Mouse (Mus musculus) intestine, embryonic 15.5 days (tissue): ENCODE results near the gene Mrpl55. TPM values are rescaled to one million over a fixed set of nuclear protein-coding genes. Genes with fewer than 3 reads are reported as not detected.

Experiments
- ATAC-seq: fragments of 200-750 bp; cut with Nextera tagmentation; 2 replicates; pipeline ENCODE4 v1.8.0; 2017; ENCODE audit warnings: moderate TSS enrichment, moderate library complexity
- H3K27ac ChIP-seq: fragments of 300-500 bp; sonication (generic); 2 replicates; pipeline ENCODE4 v1.5.1; 2015; ENCODE audit warnings: mild to moderate bottlenecking, inconsistent platforms
- H3K27me3 ChIP-seq: fragments of 300-500 bp; sonication (generic); replicated peaks from 2 replicates; pipeline ENCODE4 v1.6.1; 2015; ENCODE audit warnings: inconsistent platforms
- H3K36me3 ChIP-seq: fragments of 300-500 bp; sonication (generic); 2 replicates; pipeline ENCODE4 v1.6.1; 2015; ENCODE audit warnings: inconsistent platforms
- H3K4me1 ChIP-seq: fragments of 300-500 bp; sonication (generic); replicated peaks from 2 replicates; pipeline ENCODE4 v1.6.1; 2015; ENCODE audit warnings: inconsistent platforms
- H3K4me2 ChIP-seq: fragments of 300-500 bp; sonication (generic); replicated peaks from 2 replicates; pipeline ENCODE4 v1.6.1; 2015; ENCODE audit warnings: mild to moderate bottlenecking, inconsistent platforms
- H3K4me3 ChIP-seq: fragments of 300-500 bp; sonication (generic); replicated peaks from 2 replicates; pipeline ENCODE4 v1.5.1; 2015; ENCODE audit warnings: inconsistent platforms
- H3K9ac ChIP-seq: fragments of 300-500 bp; sonication (generic); 2 replicates; pipeline ENCODE4 v1.6.1; 2015; ENCODE audit warnings: inconsistent platforms
- H3K9me3 ChIP-seq: fragments of 300-500 bp; sonication (generic); 2 replicates; pipeline ENCODE4 v1.6.1; 2016; ENCODE audit warnings: inconsistent platforms
- WGBS: fragments of 180-500 bp; shearing (Covaris S2); methylation state at CpG from one replicate; pipeline ENCODE4 v1.1.7; 2015; 5-methylcytosine and 5-hydroxymethylcytosine counted together
- polyA plus RNA-seq: library from polyadenylated mRNA; unstranded; fragments of >200 nt; fragmentation: Nextera tagmentation; extraction: Ambion mirVana; gene quantifications from 2 replicates; pipeline ENCODE4 v1.2.1, GENCODE M21; 2015

The Mrpl55 gene
- polyA plus RNA-seq, 1 experiment from 2014 or later = 101 TPM

- H3K4me3 ChIP-seq = no peak overlapping the region
- no peak overlapping the region for H3K27ac ChIP-seq
- no peaks in the 10 kb centered on the region for H3K27me3 ChIP-seq
- H3K9ac ChIP-seq = no peak overlapping the region
- WGBS = 70% methylated on average over 4 of the region's 4 CpGs
- 0 out of 2 replicates have a peak overlapping the region, but pooled peaks have one; percentile 15 for H3K4me2 ChIP-seq
- peaks cover 59% of the 10 kb centered on the region for H3K4me1 ChIP-seq
- H3K9me3 ChIP-seq = no peaks in the 10 kb centered on the region
- no peak for ATAC-seq
- H3K36me3 ChIP-seq = no peaks in the 10 kb centered on the region
Measured at GRCm38 (mm10) chr11:59222306-59222705, 20.0 kb downstream of the Mrpl55 start.

- no peaks in the 10 kb centered on the region for H3K36me3 ChIP-seq
- H3K4me2 ChIP-seq = no peak overlapping the region
- 83% methylated on average over 3 of the region's 3 CpGs for WGBS
- no peak overlapping the region for H3K27ac ChIP-seq
- H3K4me1 ChIP-seq = peaks cover 53% of the 10 kb centered on the region
- ATAC-seq = no peak
- no peaks in the 10 kb centered on the region for H3K27me3 ChIP-seq
- H3K9ac ChIP-seq = no peak overlapping the region
- H3K9me3 ChIP-seq = no peaks in the 10 kb centered on the region
- no peak overlapping the region for H3K4me3 ChIP-seq
Measured at GRCm38 (mm10) chr11:59224025-59224424, 21.7 kb downstream of the Mrpl55 start.

DNA sequence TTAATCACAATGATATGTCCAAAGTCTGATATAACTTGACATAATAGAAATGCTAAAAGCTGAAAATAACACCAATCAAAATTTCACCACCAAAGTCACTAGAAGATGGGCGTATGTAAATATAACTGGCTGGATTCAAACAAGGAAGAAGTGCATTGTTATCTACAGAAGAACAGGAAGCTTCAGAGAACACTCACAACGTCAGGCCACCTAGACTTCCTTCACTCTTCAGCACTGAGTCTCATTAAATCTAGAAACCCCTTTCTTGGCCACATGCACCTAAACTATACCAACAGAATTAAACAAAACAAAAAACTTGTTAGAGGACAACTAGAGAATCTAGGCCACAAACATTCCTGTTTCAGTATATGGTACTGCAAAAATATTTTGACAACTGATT, 22.2 kb downstream of the Mrpl55 start:
- no peak overlapping the region for H3K9ac ChIP-seq
- no peak overlapping the region for H3K4me3 ChIP-seq
- 38% methylated on average over 2 of the region's 2 CpGs for WGBS
- no peaks in the 10 kb centered on the region for H3K27me3 ChIP-seq
- no peak overlapping the region for H3K27ac ChIP-seq
- H3K9me3 ChIP-seq = no peaks in the 10 kb centered on the region
- H3K4me1 ChIP-seq = peaks cover 53% of the 10 kb centered on the region
- no peak for ATAC-seq
- no peak overlapping the region for H3K4me2 ChIP-seq
- no peaks in the 10 kb centered on the region for H3K36me3 ChIP-seq

DNA sequence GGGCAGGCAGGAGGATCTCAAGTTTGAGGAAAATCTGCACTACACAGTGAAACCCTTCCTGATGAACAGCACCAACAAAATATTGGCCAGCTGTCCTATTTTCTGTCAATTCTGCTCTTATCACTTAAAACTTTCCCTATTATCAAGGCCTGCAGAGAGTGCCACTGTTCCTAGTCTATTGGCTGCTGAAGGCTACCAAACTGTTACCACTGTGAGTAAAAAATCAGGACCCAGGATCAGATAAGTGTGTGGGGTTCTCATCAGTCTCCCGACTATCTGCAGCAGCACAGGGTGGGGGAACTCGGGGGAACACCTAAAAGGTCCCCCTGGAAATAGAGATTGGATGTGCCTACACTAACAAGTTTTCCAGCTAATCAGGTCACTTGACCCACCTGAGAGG, 22.9 kb downstream of the Mrpl55 start:
- WGBS = 71% methylated on average over 2 of the region's 2 CpGs
- H3K27ac ChIP-seq = 0 out of 2 replicates have a peak overlapping the region, but pooled peaks have one; percentile 3
- H3K4me3 ChIP-seq = no peak overlapping the region
- no peaks in the 10 kb centered on the region for H3K36me3 ChIP-seq
- H3K4me1 ChIP-seq = peaks cover 53% of the 10 kb centered on the region
- ATAC-seq = no peak
- peak overlapping the region; percentile 68 for H3K4me2 ChIP-seq
- H3K27me3 ChIP-seq = no peaks in the 10 kb centered on the region
- H3K9ac ChIP-seq = 0 out of 2 replicates have a peak overlapping the region, but pooled peaks have one; percentile 10
- no peaks in the 10 kb centered on the region for H3K9me3 ChIP-seq

DNA sequence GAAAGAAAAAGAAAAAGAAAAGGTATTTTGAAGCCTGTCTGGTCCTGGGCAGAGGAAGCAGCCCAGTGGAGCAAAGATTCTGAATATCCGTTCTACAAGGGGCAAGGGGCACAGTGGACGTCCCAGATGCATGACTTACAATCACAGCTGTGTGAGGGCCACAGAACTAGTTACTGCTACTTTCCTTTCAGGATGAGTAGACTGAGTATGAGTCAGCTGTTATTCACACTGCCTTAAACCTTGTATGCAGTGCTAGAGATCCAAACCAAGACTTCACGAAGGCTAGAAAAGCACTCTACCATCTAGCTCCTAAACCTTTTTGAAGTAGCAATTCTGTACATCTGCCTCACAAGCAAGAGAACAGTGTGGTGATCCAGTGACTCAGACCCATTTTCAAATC, 24.0 kb downstream of the Mrpl55 start:
- H3K4me1 ChIP-seq = peaks cover 51% of the 10 kb centered on the region
- H3K4me2 ChIP-seq = peak overlapping the region; percentile 68
- H3K27me3 ChIP-seq = no peaks in the 10 kb centered on the region
- no peak for ATAC-seq
- no peak overlapping the region for H3K27ac ChIP-seq
- H3K4me3 ChIP-seq = peak overlapping the region; percentile 100
- H3K9ac ChIP-seq = peak overlapping the region; percentile 100; the same call in 1 of the 2 replicates
- no peaks in the 10 kb centered on the region for H3K9me3 ChIP-seq
- 39% methylated on average over 3 of the region's 3 CpGs for WGBS
- no peaks in the 10 kb centered on the region for H3K36me3 ChIP-seq

DNA sequence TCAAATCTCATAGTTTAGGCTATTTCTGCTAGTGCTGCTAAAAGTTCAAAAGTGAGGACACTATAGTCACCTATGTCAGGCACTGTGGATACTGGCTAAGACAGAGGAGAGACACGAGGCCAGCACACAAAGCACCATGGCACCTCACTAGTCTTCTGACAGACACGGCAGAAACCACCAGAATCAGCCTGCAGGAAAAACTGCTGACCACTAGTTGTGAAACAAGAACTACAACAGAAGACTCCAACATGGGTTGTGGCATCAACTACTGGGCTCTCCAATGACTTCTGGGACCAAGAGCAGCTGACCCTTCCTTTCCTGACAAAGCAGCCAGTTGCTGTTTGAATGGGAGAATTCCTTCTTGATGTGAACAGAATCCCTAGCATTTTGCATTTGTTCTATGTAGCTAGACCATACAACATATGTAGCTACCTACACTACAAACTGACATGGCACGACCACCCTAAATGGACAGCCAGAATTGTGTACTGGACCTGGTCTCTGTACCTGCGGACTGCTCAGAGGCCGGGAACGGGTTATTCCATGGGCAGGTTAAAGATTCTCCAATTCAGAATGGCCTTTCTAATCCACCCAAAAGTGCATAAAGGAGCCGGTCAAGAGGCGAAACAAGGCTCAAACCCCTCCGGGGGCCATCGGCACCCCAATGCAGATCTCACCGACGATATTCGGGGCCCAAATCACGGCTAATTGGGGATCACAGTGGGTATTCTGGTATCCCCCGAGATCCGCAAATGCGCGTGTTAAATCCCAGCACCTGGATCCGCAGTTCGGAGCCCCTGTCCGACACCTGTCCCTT, 24.7 kb downstream of the Mrpl55 start:
- H3K4me1 ChIP-seq = peaks cover 45% of the 10 kb centered on the region
- H3K9ac ChIP-seq = peak overlapping the region; percentile 100
- 3% methylated on average over 21 of the region's 21 CpGs for WGBS
- ATAC-seq = no peak
- H3K27ac ChIP-seq = peak overlapping the region; percentile 97
- no peaks in the 10 kb centered on the region for H3K36me3 ChIP-seq
- H3K27me3 ChIP-seq = no peaks in the 10 kb centered on the region
- no peaks in the 10 kb centered on the region for H3K9me3 ChIP-seq
- H3K4me3 ChIP-seq = peak overlapping the region; percentile 100
- peak overlapping the region; percentile 68 for H3K4me2 ChIP-seq

- Histone ChIP-seq H3K4me3 (peak overlapping the region; percentile 100), H3K9me3 (no peaks in the 10 kb centered on the region), H3K36me3 (no peaks in the 10 kb centered on the region), H3K9ac (peak overlapping the region; percentile 100), H3K27me3 (no peaks in the 10 kb centered on the region), H3K4me1 (peaks cover 42% of the 10 kb centered on the region), H3K4me2 (peak overlapping the region; percentile 68), H3K27ac (peak overlapping the region; percentile 97)
- WGBS = under 1% methylated on average over 51 of the region's 51 CpGs
- peak; percentile 85 for ATAC-seq
Measured at GRCm38 (mm10) chr11:59227604-59228121, 25.4 kb downstream of the Mrpl55 start.

DNA sequence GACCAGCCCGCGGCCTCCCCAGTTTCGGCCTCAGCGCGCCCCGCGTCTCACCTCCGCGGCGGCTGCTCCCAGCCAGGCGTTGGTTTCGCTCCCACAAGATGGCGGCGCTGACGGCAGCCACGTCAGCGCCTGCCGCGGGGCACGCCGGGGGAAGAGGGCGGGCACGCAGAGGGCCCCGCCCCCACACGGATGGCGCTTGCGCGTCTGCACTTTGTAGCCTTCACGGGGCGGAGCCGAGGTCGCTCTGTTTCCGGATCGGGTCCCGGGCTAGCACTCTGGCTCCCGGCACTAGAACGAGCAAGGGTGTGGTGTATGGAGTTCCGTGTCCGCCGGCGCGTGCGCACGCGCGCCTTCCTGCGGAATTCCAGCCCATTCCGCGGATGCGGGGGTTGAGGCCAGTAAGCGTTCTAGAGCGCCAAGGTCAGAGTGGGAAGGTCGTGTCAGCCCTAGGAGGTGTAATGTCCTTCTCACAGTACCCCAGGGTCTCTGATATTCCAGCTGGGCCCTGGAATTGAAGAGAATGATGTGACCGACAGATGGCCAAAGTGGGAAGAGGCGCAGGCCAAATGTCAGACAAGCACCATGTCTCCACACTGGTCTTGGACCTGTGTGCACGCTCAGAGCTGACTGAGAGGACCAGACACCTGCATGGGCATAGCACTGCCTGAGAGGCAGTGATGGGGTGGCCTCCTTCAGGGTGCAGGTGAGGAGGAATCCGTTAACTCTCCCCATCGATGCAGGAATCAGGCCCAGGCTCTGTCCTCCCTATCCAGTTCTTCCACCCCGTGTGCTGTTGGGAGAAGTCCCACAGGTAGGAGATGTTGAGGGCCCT, 26.1 kb downstream of the Mrpl55 start, which contains the start of gene Arf1:
Gene Arf1, minus strand, starts transcription at position 149 of the 832 bp plus-strand sequence.
- peak within 1 kb of the TSS; percentile 100 for H3K4me3 ChIP-seq
- no peaks in the 10 kb centered on the region for H3K27me3 ChIP-seq
- H3K9ac ChIP-seq = peak within 1 kb of the TSS; percentile 100
- peaks cover 36% of the 10 kb centered on the region for H3K4me1 ChIP-seq
- H3K4me2 ChIP-seq = peak within 1 kb of the TSS; percentile 68
- WGBS = 5% methylated on average over 59 of the region's 59 CpGs
- peak within 1 kb of the TSS; percentile 97 for H3K27ac ChIP-seq
- no peaks in the 10 kb centered on the region for H3K36me3 ChIP-seq
- ATAC-seq = peak; percentile 97
- H3K9me3 ChIP-seq = no peaks in the 10 kb centered on the region

DNA sequence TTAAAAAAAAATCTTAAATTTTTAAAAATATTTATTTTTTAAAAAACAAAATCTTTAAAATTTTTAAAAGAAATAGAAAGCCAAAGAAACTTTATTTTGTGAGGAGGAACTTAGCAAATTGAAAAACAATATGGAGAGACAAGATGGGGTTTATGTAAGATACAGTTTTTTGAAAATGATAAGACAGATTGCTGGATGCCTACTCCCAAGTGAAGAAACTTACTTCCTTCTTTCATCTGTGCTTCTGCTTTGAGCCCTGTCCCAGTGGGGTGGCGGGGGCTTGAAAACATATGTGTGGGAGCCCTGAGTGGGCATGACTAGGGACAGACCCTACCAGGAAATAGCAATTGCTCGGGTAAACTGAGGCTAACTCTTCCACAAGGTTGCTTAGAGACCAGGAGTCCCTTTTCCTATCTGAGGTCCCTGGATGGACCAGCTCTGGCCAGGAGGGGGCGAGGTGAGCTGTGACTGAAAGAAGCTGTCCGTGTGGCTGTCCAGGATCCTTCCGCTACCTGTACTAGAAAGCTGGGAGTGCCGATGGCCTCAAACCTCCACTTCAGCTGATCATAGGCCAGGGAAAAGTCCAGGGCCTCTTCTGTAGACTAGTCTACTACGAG, 28.0 kb downstream of the Mrpl55 start:
- Histone ChIP-seq H3K4me1 (peaks cover 22% of the 10 kb centered on the region), H3K4me3 (no peak overlapping the region), H3K4me2 (peak overlapping the region; percentile 19; the same call in 1 of the 2 replicates), H3K27me3 (no peaks in the 10 kb centered on the region), H3K36me3 (no peaks in the 10 kb centered on the region), H3K9ac (no peak overlapping the region), H3K27ac (no peak overlapping the region), H3K9me3 (no peaks in the 10 kb centered on the region)
- WGBS = 13% methylated on average over 7 of the region's 7 CpGs
- no peak for ATAC-seq

DNA sequence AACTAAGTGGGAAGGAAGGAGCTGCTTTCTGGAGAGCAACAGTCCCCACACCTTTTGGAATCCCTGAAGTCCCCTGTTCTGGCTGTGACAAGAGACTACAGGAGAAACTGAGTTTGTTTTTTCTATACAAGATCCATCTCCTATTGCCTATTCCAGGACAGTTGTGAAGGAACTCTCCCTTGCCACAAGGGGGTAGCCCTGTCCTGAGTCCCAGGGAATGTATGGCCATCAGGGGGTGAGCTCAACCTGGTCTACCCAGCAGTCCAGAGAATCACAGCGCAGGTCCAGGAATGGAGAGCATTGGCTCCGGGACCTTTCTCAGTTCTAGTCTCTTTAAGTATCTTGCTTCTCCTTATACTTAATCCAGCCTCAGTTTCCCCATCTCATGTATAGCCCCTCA, 30.5 kb downstream of the Mrpl55 start:
- no peak overlapping the region for H3K27ac ChIP-seq
- H3K4me1 ChIP-seq = peaks cover 8% of the 10 kb centered on the region
- no peak overlapping the region for H3K4me2 ChIP-seq
- H3K9me3 ChIP-seq = no peaks in the 10 kb centered on the region
- no peak for ATAC-seq
- H3K36me3 ChIP-seq = no peaks in the 10 kb centered on the region
- 67% methylated on average over 2 of the region's 2 CpGs for WGBS
- no peaks in the 10 kb centered on the region for H3K27me3 ChIP-seq
- no peak overlapping the region for H3K4me3 ChIP-seq
- H3K9ac ChIP-seq = no peak overlapping the region

- Histone ChIP-seq H3K27ac (no peak overlapping the region), H3K36me3 (no peaks in the 10 kb centered on the region), H3K4me1 (no peaks in the 10 kb centered on the region), H3K27me3 (0 out of 2 replicates have a peak, but pooled peaks cover 3% of the 10 kb centered on the region), H3K4me3 (no peak overlapping the region), H3K9me3 (no peaks in the 10 kb centered on the region), H3K4me2 (no peak overlapping the region), H3K9ac (no peak overlapping the region)
- ATAC-seq = peak; percentile 87
- WGBS = 7% methylated on average over 14 of the region's 15 CpGs
Measured at GRCm38 (mm10) chr11:59238525-59239427, 36.5 kb downstream of the Mrpl55 start.
